Mouse (Mus musculus): ENCODE measurements at regions not wholly inside any gene's neighbourhood (a gene's known extent, or its start where the extent isn't known, plus 50 kb on each side); places are given as distances from the start of the nearest gene placed in this dataset.
"Not testable (repeated sequence)": the region's sequence is repeated elsewhere in the genome, so short reads cannot be mapped to it uniquely, and the experiment has no call there.

DNA sequence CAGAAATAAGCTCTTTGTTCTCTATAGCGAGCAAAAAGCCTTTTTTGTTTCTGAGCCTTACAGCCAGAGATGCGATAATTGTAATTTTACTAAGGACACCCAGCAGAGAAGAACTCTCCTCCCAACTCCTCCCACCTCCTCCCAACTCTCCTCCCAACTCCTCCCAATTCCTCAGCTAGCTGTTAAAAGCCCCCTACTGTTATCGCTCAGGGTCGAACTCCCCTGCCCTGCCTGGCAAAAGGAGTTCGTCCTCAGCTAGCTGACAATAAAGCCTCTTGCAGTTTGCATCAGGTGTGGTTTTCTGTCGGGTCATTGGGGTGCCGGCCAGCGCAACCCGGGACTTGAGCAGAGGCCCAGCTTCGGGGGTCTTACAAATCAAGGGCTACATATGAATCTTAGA is 99.5 kb upstream of the Thpo start:
- TF ChIP-seq POLR2A, CTCF (IDR thresholded peaks at IDR 0.05; ENCODE audit: insufficient read depth, low read depth, low read length): not testable (repeated sequence)
